Mouse (Mus musculus): ENCODE results near the gene Pacs2.

Gene Pacs2

GRCm38 (mm10) chr12:113013604-113014558, at the start of gene Pacs2:
TSS of gene Pacs2 (plus strand) at chr12:113014508.
- DNase-seq = peak; percentile 91 to 96

- peak; percentile 35 to 39 for DNase-seq
These were observed 48.5 kb upstream of the Pacs2 start for GRCm38 (mm10) chr12:112965783-112966182.

GRCm38 (mm10) chr12:112968943-112969342, 45.4 kb upstream of the Pacs2 start:
- DNase-seq = no peak

- no peak for DNase-seq
These were observed 44.7 kb upstream of the Pacs2 start for GRCm38 (mm10) chr12:112969616-112970015.

- DNase-seq = no peak
These were observed 39.6 kb upstream of the Pacs2 start for GRCm38 (mm10) chr12:112974736-112975135.

GRCm38 (mm10) chr12:112976371-112977073, 37.8 kb upstream of the Pacs2 start, which contains the start of gene Btbd6:
TSS of gene Btbd6 (plus strand) at chr12:112976482.
- DNase-seq = peak; percentile 92 to 95

- DNase-seq = no peak
These were observed 37.2 kb upstream of the Pacs2 start for GRCm38 (mm10) chr12:112977156-112977555.

- DNase-seq = no peak
These were observed 32.3 kb upstream of the Pacs2 start for GRCm38 (mm10) chr12:112982031-112982430.

- DNase-seq = no peak
These were observed 29.0 kb upstream of the Pacs2 start for GRCm38 (mm10) chr12:112985346-112985745.

GRCm38 (mm10) chr12:112987877-112988276, 26.4 kb upstream of the Pacs2 start:
- peak in 1 of 2 experiments; percentile 33 for DNase-seq

- DNase-seq = no peak
These were observed 23.5 kb upstream of the Pacs2 start for GRCm38 (mm10) chr12:112990706-112991405.

- DNase-seq = no peak
These were observed 22.9 kb upstream of the Pacs2 start for GRCm38 (mm10) chr12:112991444-112991843.

GRCm38 (mm10) chr12:112994153-112994552, 20.2 kb upstream of the Pacs2 start:
- DNase-seq = no peak

GRCm38 (mm10) chr12:112999569-113000293, 14.6 kb upstream of the Pacs2 start:
- DNase-seq = no peak

GRCm38 (mm10) chr12:113000294-113001132, 13.8 kb upstream of the Pacs2 start, which contains the start of gene Brf1:
TSS of gene Brf1 (minus strand) at chr12:113000704.
- peak; percentile 90 to 95 for DNase-seq

- no peak for DNase-seq
These were observed 13.2 kb upstream of the Pacs2 start for GRCm38 (mm10) chr12:113001133-113001474.

- DNase-seq = no peak
These were observed 11.6 kb upstream of the Pacs2 start for GRCm38 (mm10) chr12:113002667-113003066.

GRCm38 (mm10) chr12:113004011-113004410, 10.3 kb upstream of the Pacs2 start:
- DNase-seq = no peak

GRCm38 (mm10) chr12:113004993-113005392, 9.3 kb upstream of the Pacs2 start:
- peak; percentile 66 to 70 for DNase-seq

- DNase-seq = peak in 1 of 2 experiments; percentile 18
These were observed 2.5 kb upstream of the Pacs2 start for GRCm38 (mm10) chr12:113011702-113012360.

GRCm38 (mm10) chr12:113012443-113012842, 1.9 kb upstream of the Pacs2 start:
- no peak for DNase-seq

Data from cerebellum, postnatal 36 days (tissue).